Mouse (Mus musculus) heart, embryonic 16.5 days (tissue): ENCODE results near the gene Hivep3. TPM values are rescaled to one million over a fixed set of nuclear protein-coding genes. Genes with fewer than 3 reads are reported as not detected.

Source experiments
- ATAC-seq: fragments of 200-750 bp; cut with Nextera tagmentation; replicated peaks from 2 replicates; pipeline ENCODE4 v1.8.0; 2017; ENCODE audit warnings: moderate number of reproducible peaks; ENCODE audit not compliant: insufficient read depth, low FRiP score; ENCODE audit errors: extremely low read depth
- H3K27ac ChIP-seq: fragments of 300-500 bp; sonication (generic); 2 replicates; pipeline ENCODE4 v1.5.1; 2014; ENCODE audit warnings: mild to moderate bottlenecking, low read length, control low read depth, moderate library complexity
- H3K27me3 ChIP-seq: fragments of 300-500 bp; sonication (generic); 2 replicates; pipeline ENCODE4 v1.6.1; 2014; ENCODE audit warnings: low read length, mixed read lengths; ENCODE audit not compliant: control insufficient read depth, insufficient read depth
- H3K36me3 ChIP-seq: fragments of 300-500 bp; sonication (generic); 2 replicates; pipeline ENCODE4 v1.6.1; 2014; ENCODE audit not compliant: control insufficient read depth, insufficient read depth
- H3K4me1 ChIP-seq: fragments of 300-500 bp; sonication (generic); 2 replicates; pipeline ENCODE4 v1.6.1; 2014; ENCODE audit warnings: low read length, mixed read lengths; ENCODE audit not compliant: control insufficient read depth, insufficient read depth
- H3K4me2 ChIP-seq: fragments of 300-500 bp; sonication (generic); 2 replicates; pipeline ENCODE4 v1.6.1; 2014; ENCODE audit warnings: low read depth, mild to moderate bottlenecking, control low read depth, low read length
- H3K4me3 ChIP-seq: fragments of 300-500 bp; sonication (generic); 2 replicates; pipeline ENCODE4 v1.5.1; 2014; ENCODE audit warnings: mild to moderate bottlenecking, control low read depth, low read length
- H3K9ac ChIP-seq: fragments of 300-500 bp; sonication (generic); 2 replicates; pipeline ENCODE4 v1.6.1; 2014; ENCODE audit warnings: low read length, control low read depth
- H3K9me3 ChIP-seq: fragments of 300-500 bp; sonication (generic); replicated peaks from 2 replicates; pipeline ENCODE4 v1.6.1; 2016; ENCODE audit warnings: low read length; ENCODE audit not compliant: control insufficient read depth
- WGBS: fragments of 180-500 bp; shearing (Covaris S2); extraction: QIAGEN DNeasy Blood & Tissue Kit; methylation state at CpG from one replicate; pipeline ENCODE4 v1.1.7; 2014; 5-methylcytosine and 5-hydroxymethylcytosine counted together
- polyA plus RNA-seq: library from polyadenylated mRNA; unstranded; fragments of >200 nt; fragmentation: Nextera tagmentation; extraction: Ambion mirVana; gene quantifications from 2 replicates; pipeline ENCODE4 v1.2.1, GENCODE M21; 2015

The Hivep3 gene
- polyA plus RNA-seq, 1 experiment from 2014 or later = 9.4 TPM

GRCm38 (mm10) chr4:120107787-120108186, 374.2 kb downstream of the Hivep3 start:
- Histone ChIP-seq H3K9me3 (no peaks in the 10 kb centered on the region), H3K4me2 (no peak overlapping the region), H3K27me3 (no peaks in the 10 kb centered on the region), H3K36me3 (no peaks in the 10 kb centered on the region), H3K4me1 (no peaks in the 10 kb centered on the region), H3K9ac (no peak overlapping the region), H3K27ac (no peak overlapping the region), H3K4me3 (no peak overlapping the region)
- no peak for ATAC-seq
- 71% methylated on average over 8 of the region's 8 CpGs for WGBS

GRCm38 (mm10) chr4:120115516-120115915, 381.9 kb downstream of the Hivep3 start:
- Histone ChIP-seq H3K27me3 (no peaks in the 10 kb centered on the region), H3K4me2 (no peak overlapping the region), H3K36me3 (no peaks in the 10 kb centered on the region), H3K9ac (no peak overlapping the region), H3K4me3 (no peak overlapping the region), H3K27ac (no peak overlapping the region), H3K4me1 (no peaks in the 10 kb centered on the region), H3K9me3 (peaks cover 3% of the 10 kb centered on the region; the same call in 1 of the 2 replicates)
- no peak for ATAC-seq
- 82% methylated on average over 3 of the region's 3 CpGs for WGBS

GRCm38 (mm10) chr4:120116312-120116711, 382.7 kb downstream of the Hivep3 start:
- 49% methylated on average over 1 of the region's 1 CpGs for WGBS
- H3K4me1 ChIP-seq = no peaks in the 10 kb centered on the region
- H3K4me3 ChIP-seq = no peak overlapping the region
- no peak for ATAC-seq
- peaks cover 3% of the 10 kb centered on the region; the same call in 1 of the 2 replicates for H3K9me3 ChIP-seq
- no peak overlapping the region for H3K4me2 ChIP-seq
- H3K36me3 ChIP-seq = no peaks in the 10 kb centered on the region
- no peak overlapping the region for H3K27ac ChIP-seq
- no peak overlapping the region for H3K9ac ChIP-seq
- H3K27me3 ChIP-seq = no peaks in the 10 kb centered on the region

GRCm38 (mm10) chr4:120120276-120120675, 386.7 kb downstream of the Hivep3 start:
- peaks cover 3% of the 10 kb centered on the region; the same call in 1 of the 2 replicates for H3K4me1 ChIP-seq
- 28% methylated on average over 8 of the region's 8 CpGs for WGBS
- peaks cover 3% of the 10 kb centered on the region; the same call in 1 of the 2 replicates for H3K9me3 ChIP-seq
- no peaks in the 10 kb centered on the region; the same call in 1 of the 2 replicates for H3K27me3 ChIP-seq
- H3K4me3 ChIP-seq = no peak overlapping the region
- no peak overlapping the region for H3K27ac ChIP-seq
- 0 out of 2 replicates have a peak, but pooled peaks have one; percentile 25 for ATAC-seq
- H3K36me3 ChIP-seq = no peaks in the 10 kb centered on the region
- no peak overlapping the region for H3K4me2 ChIP-seq
- no peak overlapping the region for H3K9ac ChIP-seq

- H3K9ac ChIP-seq = no peak overlapping the region
- 63% methylated on average over 6 of the region's 6 CpGs for WGBS
- H3K4me2 ChIP-seq = no peak overlapping the region
- H3K36me3 ChIP-seq = no peaks in the 10 kb centered on the region
- no peak overlapping the region for H3K27ac ChIP-seq
- peaks cover 26% of the 10 kb centered on the region for H3K4me1 ChIP-seq
- no peaks in the 10 kb centered on the region; the same call in 1 of the 2 replicates for H3K27me3 ChIP-seq
- no peaks in the 10 kb centered on the region for H3K9me3 ChIP-seq
- no peak overlapping the region for H3K4me3 ChIP-seq
- ATAC-seq = no peak
Measured at GRCm38 (mm10) chr4:120124656-120125055, 391.1 kb downstream of the Hivep3 start.

- H3K4me3 ChIP-seq = no peak overlapping the region
- WGBS = 70% methylated on average over 6 of the region's 6 CpGs
Measured at GRCm38 (mm10) chr4:120126047-120126446, 392.5 kb downstream of the Hivep3 start.

GRCm38 (mm10) chr4:120127333-120127732, 393.7 kb downstream of the Hivep3 start:
- Histone ChIP-seq H3K27me3 (no peaks in the 10 kb centered on the region; the same call in 1 of the 2 replicates), H3K27ac (no peak overlapping the region), H3K4me3 (no peak overlapping the region), H3K9ac (peak overlapping the region; percentile 35; the same call in 1 of the 2 replicates), H3K4me1 (peaks cover 40% of the 10 kb centered on the region), H3K36me3 (no peaks in the 10 kb centered on the region), H3K4me2 (no peak overlapping the region), H3K9me3 (no peaks in the 10 kb centered on the region)
- 83% methylated on average over 3 of the region's 3 CpGs for WGBS
- no peak for ATAC-seq

More at GRCm38 (mm10) chr4:120126047-120126446, 392.5 kb downstream of the Hivep3 start:
- Histone ChIP-seq H3K36me3 (no peaks in the 10 kb centered on the region), H3K9ac (no peak overlapping the region), H3K4me1 (peaks cover 29% of the 10 kb centered on the region), H3K27me3 (no peaks in the 10 kb centered on the region; the same call in 1 of the 2 replicates), H3K9me3 (no peaks in the 10 kb centered on the region), H3K4me2 (no peak overlapping the region), H3K27ac (no peak overlapping the region)
- no peak for ATAC-seq

GRCm38 (mm10) chr4:120128033-120128432, 394.4 kb downstream of the Hivep3 start:
- H3K4me3 ChIP-seq = no peak overlapping the region
- peaks cover 2% of the 10 kb centered on the region; the same call in 1 of the 2 replicates for H3K27me3 ChIP-seq
- no peaks in the 10 kb centered on the region for H3K9me3 ChIP-seq
- WGBS = 47% methylated on average over 4 of the region's 4 CpGs
- peaks cover 40% of the 10 kb centered on the region for H3K4me1 ChIP-seq
- peak; percentile 72 for ATAC-seq
- no peaks in the 10 kb centered on the region for H3K36me3 ChIP-seq
- H3K27ac ChIP-seq = 0 out of 2 replicates have a peak overlapping the region, but pooled peaks have one; percentile 38
- H3K9ac ChIP-seq = no peak overlapping the region
- no peak overlapping the region for H3K4me2 ChIP-seq

GRCm38 (mm10) chr4:120129233-120129885, 395.8 kb downstream of the Hivep3 start:
- H3K27ac ChIP-seq = no peak overlapping the region
- H3K4me3 ChIP-seq = no peak overlapping the region
- 44% methylated on average over 4 of the region's 4 CpGs for WGBS
- H3K27me3 ChIP-seq = peaks cover 2% of the 10 kb centered on the region; the same call in 1 of the 2 replicates
- H3K36me3 ChIP-seq = no peaks in the 10 kb centered on the region
- H3K4me1 ChIP-seq = peaks cover 40% of the 10 kb centered on the region
- H3K9me3 ChIP-seq = no peaks in the 10 kb centered on the region
- H3K9ac ChIP-seq = no peak overlapping the region
- ATAC-seq = no peak
- H3K4me2 ChIP-seq = no peak overlapping the region
